16 mouse cellular contexts compared by ENCODE assay signal in genomic region chr14:93143414-93143813, GRCm38 (mm10).
"Had no signal": no experiment of that assay in that cellular context is flagged by ENCODE, and none has a peak within 500 bp of the region (broad histone marks: within the 10 kb centered on the region; RNA-seq: fewer than 3 reads in every experiment).

No protein-coding gene starts in this region.

- H3K4me3 ChIP-seq: neural tube, embryonic 13.5 days; neural tube, embryonic 15.5 days; stomach, embryonic 15.5 days had no signal

- H3K27ac ChIP-seq: neural tube, embryonic 13.5 days; neural tube, embryonic 15.5 days; stomach, embryonic 15.5 days; stomach, postnatal 0 days had no signal

- H3K9ac ChIP-seq: neural tube, embryonic 13.5 days; neural tube, embryonic 15.5 days; stomach, embryonic 15.5 days had no signal

- H3K27me3 ChIP-seq: neural tube, embryonic 13.5 days; neural tube, embryonic 15.5 days; stomach, embryonic 15.5 days had no signal

- H3K4me1 ChIP-seq: neural tube, embryonic 13.5 days; neural tube, embryonic 15.5 days; stomach, embryonic 15.5 days had no signal

- H3K9me3 ChIP-seq: neural tube, embryonic 13.5 days; neural tube, embryonic 15.5 days; stomach, embryonic 15.5 days had no signal

- DNase-seq: retina, postnatal 1 day; right cerebral cortex, adult 18-20 months; right cerebral cortex, postnatal 14 days; right cerebral cortex, postnatal 25 days; right cerebral cortex, postnatal 4 days; spleen, adult 18-20 months; thymus, adult 18-20 months; thymus, adult 2 months; thymus, postnatal 14 days; thymus, postnatal 25 days; thymus, postnatal 36 days; thymus, postnatal 4 days had no signal

- H3K4me2 ChIP-seq: neural tube, embryonic 13.5 days; neural tube, embryonic 15.5 days; stomach, embryonic 15.5 days had no signal

- H3K36me3 ChIP-seq: neural tube, embryonic 13.5 days; neural tube, embryonic 15.5 days; stomach, embryonic 15.5 days had no signal
